8 mouse cellular contexts compared by ENCODE assay signal in the genomic region with DNA sequence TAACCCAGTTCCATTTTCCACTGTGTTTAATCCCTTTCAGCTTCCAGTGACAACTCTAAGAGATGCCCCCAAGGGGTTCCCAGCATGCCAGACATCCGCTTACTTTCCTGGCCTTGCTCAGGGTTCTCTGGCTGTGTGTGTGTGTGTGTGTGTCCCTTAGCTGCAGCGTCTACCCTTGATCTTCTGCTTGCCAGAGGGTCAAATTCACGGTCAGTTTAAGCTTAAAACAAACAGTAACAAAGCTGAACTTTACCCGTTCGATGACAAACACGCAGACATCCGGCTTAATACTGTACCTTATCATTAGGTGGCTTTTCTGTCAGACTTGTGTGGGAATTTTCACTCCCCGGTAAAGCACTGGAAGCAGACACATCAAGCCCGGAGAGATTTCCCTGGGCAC. TPM values are rescaled to one million over a fixed set of nuclear protein-coding genes. Genes with fewer than 3 reads are reported as not detected.
DNase-seq lines count a peak whose midpoint lies in the region; ATAC-seq and TF ChIP-seq lines count a peak whose summit lies in the region.

Bdh1 (plus strand) TSS at position 281 of the 400 bp plus-strand sequence.

- 64% methylated on average over 9 of the region's 9 CpGs for WGBS in lung, adult 2 months
- 65% methylated on average over 9 of the region's 9 CpGs for WGBS in midbrain, postnatal 0 days

- no peak for TF ChIP-seq CTCF in lung, adult 2 months (IDR thresholded peaks at IDR 0.05; ENCODE audit: insufficient read depth, low read length)
- no peak for TF ChIP-seq CTCF in midbrain, postnatal 0 days (IDR thresholded peaks at IDR 0.05)

- no peak for DNase-seq in adrenal gland, postnatal 25 days
- no peak for DNase-seq in adrenal gland, adult 8-10 months
- DNase-seq in lung, adult 2 months = no peak
- DNase-seq in lung, postnatal 10 days = no peak
- no peak for DNase-seq in layer of hippocampus, postnatal 36 days
- no peak for DNase-seq in midbrain, postnatal 0 days (ENCODE audit: low spot score)
- DNase-seq in yolk sac, embryonic 10.5 days (ENCODE audit: low spot score) = no peak
- DNase-seq in frontal cortex, postnatal 14 days (ENCODE audit: low spot score in 2 of 2) = no peak

- no peak within 1 kb of the TSS for H3K27ac ChIP-seq in midbrain, postnatal 0 days (ENCODE audit: low read depth, low read length)

- H3K9me3 ChIP-seq in midbrain, postnatal 0 days (ENCODE audit: low read length) = no peaks in the 10 kb centered on the region

- no peak within 1 kb of the TSS for H3K9ac ChIP-seq in midbrain, postnatal 0 days (replicated peaks; ENCODE audit: low read length, poor library complexity, severe bottlenecking)

- no peaks in the 10 kb centered on the region for H3K4me1 ChIP-seq in lung, adult 2 months (ENCODE audit: control insufficient read depth, insufficient read depth, low read length)
- no peaks in the 10 kb centered on the region for H3K4me1 ChIP-seq in midbrain, postnatal 0 days (ENCODE audit: insufficient read depth, low read length)

- no peak within 1 kb of the TSS for H3K4me2 ChIP-seq in midbrain, postnatal 0 days (ENCODE audit: low read depth, low read length, poor library complexity, severe bottlenecking)

- ATAC-seq in midbrain, postnatal 0 days (ENCODE audit: low FRiP score) = no peak

- H3K4me3 ChIP-seq in lung, adult 2 months (replicated peaks; ENCODE audit: extremely low read depth, low read depth, low read length) = no peak within 1 kb of the TSS
- no peak within 1 kb of the TSS for H3K4me3 ChIP-seq in midbrain, postnatal 0 days (ENCODE audit: low read depth, low read length)

- 0 out of 2 replicates have a peak, but pooled peaks cover 3% of the 10 kb centered on the region for H3K27me3 ChIP-seq in midbrain, postnatal 0 days (ENCODE audit: insufficient read depth, low read length)

- no peak for TF ChIP-seq POLR2A in lung, adult 2 months (IDR thresholded peaks at IDR 0.05; ENCODE audit: borderline replicate concordance, extremely low read depth, low read depth, low read length)

- no peaks in the 10 kb centered on the region for H3K36me3 ChIP-seq in midbrain, postnatal 0 days (ENCODE audit: insufficient read depth, low read length)

RNA-seq across cellular contexts. Expression of gene Bdh1, which starts in this region (rescaled TPM):
- 11.9 and 15.6 TPM in 2 replicates for total RNA-seq in adrenal gland, postnatal 25 days (2021)
- total RNA-seq in adrenal gland, adult 8-10 months (2022) = 10 to 100 TPM in 2 of 4 experiments, 1 to 10 TPM in 2; 7.6 to 24.2 (median 15.5) TPM
- polyA plus RNA-seq in lung, adult 2 months (2012; rRNA removed) = 5.7 and 10.2 TPM in 2 replicates
- total RNA-seq in layer of hippocampus, postnatal 36 days (2021) = 100 to 1,000 TPM in 1 of 2 experiments, 10 to 100 TPM in 1; 94.4 to 105 TPM
- 76.8 and 88.1 TPM in 2 replicates for total RNA-seq in midbrain, postnatal 0 days (2014; rRNA removed)
- polyA plus RNA-seq in midbrain, postnatal 0 days (2015; fragmentation: Nextera tagmentation; extraction: Ambion mirVana) = 113 and 122 TPM in 2 replicates

Comparison
In these comparisons a context has a peak if more than half of its experiments do, and no peak if none do; other contexts are left out.
1. RNA of gene Bdh1 (polyA plus RNA-seq): 113 to 122 TPM in midbrain, postnatal 0 days; 5.7 to 10.2 TPM in lung, adult 2 months; every median in the first group is over 10 times any median in the second.